Mouse (Mus musculus): Measurements from ENCODE around the gene Scarb1. TPM values are rescaled to one million over a fixed set of nuclear protein-coding genes. Genes with fewer than 3 reads are reported as not detected.

The Scarb1 gene
- total and polyA plus RNA-seq, 2 experiments from 2014 or later = 58.2 to 79.8 TPM

GRCm38 (mm10) chr5:125268033-125268765 is 72.7 kb downstream of the Scarb1 start:
- Histone ChIP-seq H3K9ac (replicated peaks; ENCODE audit: low read depth, low read length) (no peak overlapping the region), H3K27ac (ENCODE audit: low read depth) (peak overlapping the region; percentile 91), H3K36me3 (replicated peaks; ENCODE audit: control insufficient read depth, insufficient read depth, low read length) (no peaks in the 10 kb centered on the region), H3K9me3 (replicated peaks; ENCODE audit: control insufficient read depth, low read length) (no peaks in the 10 kb centered on the region), H3K27me3 (ENCODE audit: control insufficient read depth, insufficient read depth, low read length) (no peaks in the 10 kb centered on the region), H3K4me1 (ENCODE audit: control insufficient read depth, insufficient read depth) (peaks cover 24% of the 10 kb centered on the region), H3K4me2 (ENCODE audit: low read depth, low read length) (peak overlapping the region; percentile 54), H3K4me3 (ENCODE audit: low read depth, low read length) (peak overlapping the region; percentile 30; the same call in 1 of the 2 replicates)
- 12% methylated on average over 10 of the region's 10 CpGs for WGBS
- TF ChIP-seq EP300 (IDR thresholded peaks at IDR 0.05; ENCODE audit: low read depth) (no peak), CTCF (IDR thresholded peaks at IDR 0.05; ENCODE audit: low read depth) (peak; percentile 95)
- ATAC-seq (ENCODE audit: insufficient read depth, low read depth) (no peak), DNase-seq (ENCODE audit: low spot score) (peak; percentile 55)

GRCm38 (mm10) chr5:125267150-125267961 is 73.5 kb downstream of the Scarb1 start:
- peak overlapping the region; percentile 28; the same call in 1 of the 2 replicates for H3K9ac ChIP-seq (replicated peaks; ENCODE audit: low read depth, low read length)
- TF ChIP-seq EP300 (IDR thresholded peaks at IDR 0.05; ENCODE audit: low read depth) (no peak; the same call in 1 of the 2 replicates), CTCF (IDR thresholded peaks at IDR 0.05; ENCODE audit: low read depth) (no peak)
- H3K4me2 ChIP-seq (ENCODE audit: low read depth, low read length) = peak overlapping the region; percentile 54
- H3K27me3 ChIP-seq (ENCODE audit: control insufficient read depth, insufficient read depth, low read length) = 0 out of 2 replicates have a peak, but pooled peaks cover 5% of the 10 kb centered on the region
- H3K36me3 ChIP-seq (replicated peaks; ENCODE audit: control insufficient read depth, insufficient read depth, low read length) = no peaks in the 10 kb centered on the region
- H3K4me1 ChIP-seq (ENCODE audit: control insufficient read depth, insufficient read depth) = peaks cover 21% of the 10 kb centered on the region
- WGBS = 24% methylated on average over 35 of the region's 35 CpGs
- no peaks in the 10 kb centered on the region for H3K9me3 ChIP-seq (replicated peaks; ENCODE audit: control insufficient read depth, low read length)
- peak; percentile 80 for DNase-seq (ENCODE audit: low spot score)
- ATAC-seq (ENCODE audit: insufficient read depth, low read depth) = peak; percentile 66
- peak overlapping the region; percentile 91 for H3K27ac ChIP-seq (ENCODE audit: low read depth)
- H3K4me3 ChIP-seq (ENCODE audit: low read depth, low read length) = peak overlapping the region; percentile 30

GRCm38 (mm10) chr5:125266128-125266527 is 74.8 kb downstream of the Scarb1 start:
- Histone ChIP-seq H3K4me3 (ENCODE audit: low read depth, low read length) (no peak overlapping the region), H3K27ac (ENCODE audit: low read depth) (peak overlapping the region; percentile 91), H3K27me3 (ENCODE audit: control insufficient read depth, insufficient read depth, low read length) (0 out of 2 replicates have a peak, but pooled peaks cover 6% of the 10 kb centered on the region), H3K9me3 (replicated peaks; ENCODE audit: control insufficient read depth, low read length) (no peaks in the 10 kb centered on the region), H3K4me1 (ENCODE audit: control insufficient read depth, insufficient read depth) (peaks cover 18% of the 10 kb centered on the region), H3K9ac (replicated peaks; ENCODE audit: low read depth, low read length) (no peak overlapping the region), H3K4me2 (ENCODE audit: low read depth, low read length) (no peak overlapping the region), H3K36me3 (replicated peaks; ENCODE audit: control insufficient read depth, insufficient read depth, low read length) (no peaks in the 10 kb centered on the region)
- DNase-seq (ENCODE audit: low spot score) (peak; percentile 39), ATAC-seq (ENCODE audit: insufficient read depth, low read depth) (no peak)
- 45% methylated on average over 9 of the region's 9 CpGs for WGBS
- no peak for TF ChIP-seq CTCF (IDR thresholded peaks at IDR 0.05; ENCODE audit: low read depth)
- TF ChIP-seq EP300 (IDR thresholded peaks at IDR 0.05; ENCODE audit: low read depth) = no peak

- DNase-seq (ENCODE audit: low spot score) (no peak), ATAC-seq (ENCODE audit: insufficient read depth, low read depth) (no peak)
- H3K9me3 ChIP-seq (replicated peaks; ENCODE audit: control insufficient read depth, low read length) = no peaks in the 10 kb centered on the region
- TF ChIP-seq EP300 (IDR thresholded peaks at IDR 0.05; ENCODE audit: low read depth) = no peak
- no peak for TF ChIP-seq CTCF (IDR thresholded peaks at IDR 0.05; ENCODE audit: low read depth)
- no peak overlapping the region for H3K4me2 ChIP-seq (ENCODE audit: low read depth, low read length)
- peak overlapping the region; percentile 36; the same call in 1 of the 2 replicates for H3K27ac ChIP-seq (ENCODE audit: low read depth)
- peaks cover 17% of the 10 kb centered on the region for H3K4me1 ChIP-seq (ENCODE audit: control insufficient read depth, insufficient read depth)
- H3K4me3 ChIP-seq (ENCODE audit: low read depth, low read length) = no peak overlapping the region
- H3K9ac ChIP-seq (replicated peaks; ENCODE audit: low read depth, low read length) = no peak overlapping the region
- H3K36me3 ChIP-seq (replicated peaks; ENCODE audit: control insufficient read depth, insufficient read depth, low read length) = no peaks in the 10 kb centered on the region
- WGBS = 2% methylated on average over 17 of the region's 17 CpGs
- peaks cover 6% of the 10 kb centered on the region; the same call in 1 of the 2 replicates for H3K27me3 ChIP-seq (ENCODE audit: control insufficient read depth, insufficient read depth, low read length)
Observed at GRCm38 (mm10) chr5:125264700-125265099, 76.2 kb downstream of the Scarb1 start.

GRCm38 (mm10) chr5:125262578-125262977 is 78.3 kb downstream of the Scarb1 start:
- Histone ChIP-seq H3K9me3 (replicated peaks; ENCODE audit: control insufficient read depth, low read length) (no peaks in the 10 kb centered on the region), H3K36me3 (replicated peaks; ENCODE audit: control insufficient read depth, insufficient read depth, low read length) (no peaks in the 10 kb centered on the region), H3K27ac (ENCODE audit: low read depth) (no peak overlapping the region), H3K4me3 (ENCODE audit: low read depth, low read length) (no peak overlapping the region), H3K4me1 (ENCODE audit: control insufficient read depth, insufficient read depth) (peaks cover 17% of the 10 kb centered on the region), H3K27me3 (ENCODE audit: control insufficient read depth, insufficient read depth, low read length) (peaks cover 6% of the 10 kb centered on the region; the same call in 1 of the 2 replicates), H3K9ac (replicated peaks; ENCODE audit: low read depth, low read length) (no peak overlapping the region), H3K4me2 (ENCODE audit: low read depth, low read length) (no peak overlapping the region)
- ATAC-seq (ENCODE audit: insufficient read depth, low read depth) (no peak), DNase-seq (ENCODE audit: low spot score) (no peak)
- 47% methylated on average over 7 of the region's 7 CpGs for WGBS
- TF ChIP-seq EP300 (IDR thresholded peaks at IDR 0.05; ENCODE audit: low read depth) (no peak), CTCF (IDR thresholded peaks at IDR 0.05; ENCODE audit: low read depth) (no peak)

Measured in heart, postnatal 0 days (tissue).